Mouse (Mus musculus) CH12.LX (cell line): ENCODE measurements around the gene Myt1l. TPM values are rescaled to one million over a fixed set of nuclear protein-coding genes. Genes with fewer than 3 reads are reported as not detected.

Experiments used
- DNase-seq: peaks from one replicate; pipeline ENCODE4 v3.0.0-alpha.2; 2013; ENCODE audit errors: extremely low read depth
- H3K27ac ChIP-seq: 2 replicates; pipeline ENCODE4 v1.5.1; 2012; ENCODE audit warnings: low read depth, mild to moderate bottlenecking, control low read depth, moderate library complexity; ENCODE audit not compliant: insufficient read depth
- H3K27me3 ChIP-seq: replicated peaks from 2 replicates; pipeline ENCODE3; 2012; ENCODE audit warnings: inconsistent platforms
- H3K36me3 ChIP-seq, 2 experiments: replicated peaks in 1 of 2; 2 replicates each; pipeline versions ENCODE3 to v1.6.1; 2012; ENCODE audit warnings: inconsistent platforms in 1 of 2, low read length in 1 of 2, mild to moderate bottlenecking in 1 of 2, mixed read lengths in 1 of 2, moderate library complexity in 1 of 2; ENCODE audit not compliant: control insufficient read depth in 1 of 2, insufficient read depth in 1 of 2
- H3K4me1 ChIP-seq, 2 experiments: 2 replicates each; pipeline ENCODE4 v1.6.1; 2012; ENCODE audit warnings: inconsistent platforms in 1 of 2, moderate library complexity in 1 of 2; ENCODE audit not compliant: insufficient read depth in 2 of 2, control insufficient read depth in 1 of 2
- H3K4me2 ChIP-seq: 2 replicates; pipeline ENCODE4 v1.6.1; 2012; ENCODE audit warnings: low read depth, mild to moderate bottlenecking, control low read depth; ENCODE audit not compliant: poor library complexity, insufficient read depth, severe bottlenecking
- H3K4me3 ChIP-seq, 3 experiments: fragments of 150-350 bp in 1 of 3; sonication (generic) in 1 of 3; replicated peaks in 1 of 3; 2 replicates each; pipeline versions ENCODE3 to v1.5.1; 2011 to 2012; ENCODE audit warnings: low read depth in 2 of 3, low read length in 2 of 3, mild to moderate bottlenecking in 2 of 3, moderate library complexity in 2 of 3, control low read depth in 1 of 3, improper control_type of control experiment in 1 of 3, inconsistent platforms in 1 of 3, mixed read lengths in 1 of 3; ENCODE audit not compliant: poor library complexity in 1 of 3
- H3K79me2 ChIP-seq: replicated peaks from 2 replicates; pipeline ENCODE4 v1.6.1; 2012; ENCODE audit warnings: mild to moderate bottlenecking, moderate library complexity; ENCODE audit not compliant: control insufficient read depth, poor library complexity, insufficient read depth, severe bottlenecking; ENCODE audit errors: extremely low read depth
- H3K9ac ChIP-seq: 2 replicates; pipeline ENCODE4 v1.6.1; 2012; ENCODE audit warnings: low read depth, mild to moderate bottlenecking, control low read depth, moderate library complexity; ENCODE audit not compliant: insufficient read depth
- H3K9me3 ChIP-seq: replicated peaks from 2 replicates; pipeline ENCODE3; 2012; ENCODE audit warnings: low read length, inconsistent platforms, mixed read lengths
- BHLHE40 ChIP-seq: IDR thresholded peaks from 2 replicates; pipeline ENCODE4 v1.6.1; 2011; ENCODE audit warnings: mild to moderate bottlenecking, low read depth, low read length, improper control_type of control experiment
- CHD1 ChIP-seq: IDR thresholded peaks from 2 replicates; pipeline ENCODE4 v1.6.1; 2012; ENCODE audit warnings: low read depth, low read length, improper control_type of control experiment, inconsistent platforms
- CHD2 ChIP-seq: IDR thresholded peaks from 2 replicates; pipeline ENCODE4 v1.6.1; 2011; ENCODE audit warnings: low read length, improper control_type of control experiment
- CTCF ChIP-seq, 2 experiments: IDR thresholded peaks in 1 of 2; conservative IDR thresholded peaks in 1 of 2; 2 replicates each; pipeline ENCODE4 v1.5.1; 2011 to 2012; ENCODE audit warnings: low read depth in 2 of 2, low read length in 2 of 2, improper control_type of control experiment in 1 of 2, inconsistent platforms in 1 of 2, mild to moderate bottlenecking in 1 of 2, moderate library complexity in 1 of 2
- HCFC1 ChIP-seq: IDR thresholded peaks from 2 replicates; pipeline ENCODE4 v1.6.1; 2012; ENCODE audit warnings: low read depth, mild to moderate bottlenecking, inconsistent platforms, low read length, improper control_type of control experiment
- IRF4 ChIP-seq: IDR thresholded peaks from 2 replicates; pipeline ENCODE4 v1.6.1; 2014; ENCODE audit warnings: low read depth, mild to moderate bottlenecking, inconsistent platforms, low read length, improper control_type of control experiment
- JUN ChIP-seq: IDR thresholded peaks from 2 replicates; pipeline ENCODE4 v1.6.1; 2011; ENCODE audit warnings: low read depth, mild to moderate bottlenecking, low read length, improper control_type of control experiment, moderate library complexity; ENCODE audit not compliant: insufficient read depth
- JUND ChIP-seq: conservative IDR thresholded peaks from 2 replicates; pipeline ENCODE4 v1.6.1; 2011; ENCODE audit warnings: low read depth, low read length, improper control_type of control experiment
- KAT2A ChIP-seq: IDR thresholded peaks from 2 replicates; pipeline ENCODE4 v1.6.1; 2012; ENCODE audit warnings: low read length, improper control_type of control experiment, inconsistent platforms; ENCODE audit not compliant: insufficient replicate concordance
- MAFK ChIP-seq: IDR thresholded peaks from 2 replicates; pipeline ENCODE4 v1.6.1; 2011; ENCODE audit warnings: low read length, improper control_type of control experiment; ENCODE audit not compliant: insufficient replicate concordance
- MAZ ChIP-seq: IDR thresholded peaks from 2 replicates; pipeline ENCODE4 v1.6.1; 2012; ENCODE audit warnings: low read depth, mild to moderate bottlenecking, inconsistent platforms, low read length, improper control_type of control experiment, moderate library complexity
- MXI1 ChIP-seq: IDR thresholded peaks from 2 replicates; pipeline ENCODE4 v1.6.1; 2011; ENCODE audit warnings: mild to moderate bottlenecking, low read depth, low read length, improper control_type of control experiment
- MYC ChIP-seq: IDR thresholded peaks from 2 replicates; pipeline ENCODE4 v1.6.1; 2011; ENCODE audit warnings: low read depth, mild to moderate bottlenecking, improper control_type of control experiment, low read length
- NELFE ChIP-seq: IDR thresholded peaks from 2 replicates; pipeline ENCODE4 v1.6.1; 2011; ENCODE audit warnings: low read depth, low read length, improper control_type of control experiment
- PAX5 ChIP-seq: IDR thresholded peaks from 2 replicates; pipeline ENCODE4 v1.6.1; 2012; ENCODE audit warnings: low read length, inconsistent platforms, mixed read lengths
- POLR2A ChIP-seq: IDR thresholded peaks from 2 replicates; pipeline ENCODE4 v1.6.1; 2011; ENCODE audit warnings: low read depth, mild to moderate bottlenecking, improper control_type of control experiment, low read length
- RAD21 ChIP-seq: IDR thresholded peaks from 2 replicates; pipeline ENCODE4 v1.6.1; 2011; ENCODE audit warnings: low read depth, mild to moderate bottlenecking, low read length, improper control_type of control experiment, moderate library complexity
- RCOR1 ChIP-seq: conservative IDR thresholded peaks from 2 replicates; pipeline ENCODE4 v1.6.1; 2012; ENCODE audit warnings: low read depth, mild to moderate bottlenecking, inconsistent platforms, low read length, improper control_type of control experiment
- SIN3A ChIP-seq: IDR thresholded peaks from 2 replicates; pipeline ENCODE4 v1.6.1; 2012; ENCODE audit warnings: low read length, improper control_type of control experiment, inconsistent platforms
- SMC3 ChIP-seq: IDR thresholded peaks from 2 replicates; pipeline ENCODE4 v1.6.1; 2011; ENCODE audit warnings: low read depth, low read length, improper control_type of control experiment
- USF1 ChIP-seq: IDR thresholded peaks from 2 replicates; pipeline ENCODE4 v1.6.1; 2014; ENCODE audit warnings: low read depth, mild to moderate bottlenecking, inconsistent platforms, low read length, improper control_type of control experiment
- USF2 ChIP-seq: conservative IDR thresholded peaks from 2 replicates; pipeline ENCODE4 v1.6.1; 2011; ENCODE audit warnings: low read depth, low read length, improper control_type of control experiment
- ZC3H11A ChIP-seq: IDR thresholded peaks from 2 replicates; pipeline ENCODE4 v1.6.1; 2012; ENCODE audit warnings: low read depth, mild to moderate bottlenecking, inconsistent platforms, low read length, improper control_type of control experiment
- ZMIZ1 ChIP-seq: IDR thresholded peaks from 2 replicates; pipeline ENCODE4 v1.6.1; 2012; ENCODE audit warnings: low read depth, mild to moderate bottlenecking, inconsistent platforms, low read length, improper control_type of control experiment
- dilution Hi-C: fragments of 300-500 bp; cut with MboI; formaldehyde crosslinking; loops from 2 replicates; pipeline ENCODE4 v1.14.3; 2020; ENCODE audit warnings: low sequenced_read_pairs; ENCODE audit not compliant: extremely low pct_unique_long_range_greater_than_20kb, extremely low pct_ligation_motif_present
- in situ Hi-C: fragments of 300-500 bp; cut with MboI; formaldehyde crosslinking; loops from 3 replicates; pipeline ENCODE4 v1.14.3; 2019; ENCODE audit warnings: low sequenced_read_pairs, low pct_ligation_motif_present, low pct_unique_long_range_greater_than_20kb, mixed read lengths
- polyA plus RNA-seq: library from polyadenylated mRNA; unstranded; fragments of >175 nt; gene quantifications from 2 replicates; pipeline ENCODE4 v1.2.1, GENCODE M21; 2012; ENCODE audit warnings: low read depth; ENCODE audit not compliant: insufficient read length
- total RNA-seq, 2 experiments: library from RNA; depleted of rRNA; stranded (reverse); fragments of 300-350 nt in 1 of 2; fragments of >200 nt in 1 of 2; gene quantifications; 2 replicates each; pipeline ENCODE4 v1.2.3; 2012 to 2014

Myt1l gene
- total and polyA plus RNA-seq, 3 experiments: 0.31 to 1.1 TPM; not detected in 1

DNA sequence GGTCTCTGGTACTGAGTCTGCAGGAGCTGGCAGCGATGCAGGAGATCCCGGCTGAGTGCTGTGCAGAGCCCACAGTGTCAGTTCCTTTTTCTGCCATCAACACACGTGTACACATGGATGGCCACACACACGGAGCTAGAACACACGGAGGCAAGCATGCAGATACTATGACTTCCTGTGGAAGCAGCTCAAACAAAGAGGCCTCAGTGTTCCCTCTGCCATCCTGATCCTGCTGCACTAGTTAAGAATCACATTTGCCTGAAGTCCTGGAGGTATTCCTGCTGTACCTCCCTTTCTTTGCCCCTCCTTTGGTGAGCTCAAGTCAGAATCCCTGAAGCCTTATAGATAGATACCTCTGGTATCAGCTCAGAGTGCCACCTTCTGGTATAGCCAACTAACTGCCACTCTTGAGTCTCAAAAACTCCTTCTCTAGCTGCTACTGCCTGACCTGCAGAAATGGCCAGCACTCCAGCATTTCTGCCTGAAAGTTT, 309.2 kb downstream of the Myt1l start:
- TF ChIP-seq MXI1: no peak
- no peak for TF ChIP-seq POLR2A
- TF ChIP-seq CTCF (conservative IDR thresholded peaks at IDR 0.05 in 1 of 2, IDR thresholded peaks at IDR 0.05 in 1 of 2; ENCODE audit: low read depth in 2 of 2, low read length in 2 of 2): peak; percentile 49 to 72
- no peak for TF ChIP-seq HCFC1
- peak; percentile 58 for TF ChIP-seq RAD21
- TF ChIP-seq SMC3: peak; percentile 54
- TF ChIP-seq MAZ: no peak
- no peak for TF ChIP-seq CHD2
- TF ChIP-seq CHD1: no peak
- no peak for TF ChIP-seq JUN
- no peak for TF ChIP-seq MAFK
- TF ChIP-seq ZC3H11A: no peak
- no peak for TF ChIP-seq RCOR1
- TF ChIP-seq MYC: no peak
- TF ChIP-seq USF1: no peak
- no peak for TF ChIP-seq KAT2A
- TF ChIP-seq PAX5: no peak
- Histone ChIP-seq H3K36me3 (no peaks in the 10 kb centered on the region), H3K4me3 (no peak overlapping the region), H3K79me2 (no peaks in the 10 kb centered on the region), H3K9me3 (no peaks in the 10 kb centered on the region), H3K27me3 (no peaks in the 10 kb centered on the region), H3K9ac (no peak overlapping the region), H3K4me1 (peaks cover 0 to 3% of the 10 kb centered on the region in 2 experiments; a peak in 2 of 4 replicates), H3K4me2 (peak overlapping the region; percentile 38; the same call in 1 of the 2 replicates), H3K27ac (no peak overlapping the region)
- in situ Hi-C loops (no loop called here), dilution Hi-C loops (no loop called here)
- DNase-seq: peak; percentile 27

GRCm38 (mm10) chr12:29838421-29838820, 310.2 kb downstream of the Myt1l start:
- Histone ChIP-seq H3K27me3 (no peaks in the 10 kb centered on the region), H3K36me3 (no peaks in the 10 kb centered on the region), H3K9ac (no peak overlapping the region), H3K4me1 (peaks cover 0 to 3% of the 10 kb centered on the region in 2 experiments; a peak in 2 of 4 replicates), H3K27ac (no peak overlapping the region), H3K4me3 (no peak overlapping the region), H3K79me2 (no peaks in the 10 kb centered on the region), H3K4me2 (no peak overlapping the region), H3K9me3 (no peaks in the 10 kb centered on the region)
- dilution Hi-C loops: no loop called here
- no peak for TF ChIP-seq SIN3A
- no peak for TF ChIP-seq ZMIZ1
- TF ChIP-seq MYC: no peak
- TF ChIP-seq NELFE: no peak
- no peak for TF ChIP-seq JUND
- no peak for TF ChIP-seq CHD2
- no peak for TF ChIP-seq IRF4
- TF ChIP-seq BHLHE40: no peak
- TF ChIP-seq USF2: no peak
- TF ChIP-seq KAT2A: no peak
- no peak for DNase-seq
- in situ Hi-C loops: no loop called here
